Mouse (Mus musculus) midbrain, embryonic 14.5 days (tissue): Measurements from ENCODE around the gene Vmac. TPM values are rescaled to one million over a fixed set of nuclear protein-coding genes. Genes with fewer than 3 reads are reported as not detected.

Experiments used
- ATAC-seq: fragments of 200-750 bp; cut with Nextera tagmentation; 2 replicates; pipeline ENCODE4 v1.8.0; 2017; ENCODE audit warnings: moderate number of reproducible peaks, moderate library complexity; ENCODE audit not compliant: low FRiP score, low TSS enrichment
- DNase-seq: peaks from one replicate; pipeline ENCODE4 v3.0.0-alpha.2; 2015
- H3K27ac ChIP-seq: fragments of 300-500 bp; sonication (generic); replicated peaks from 2 replicates; pipeline ENCODE4 v1.5.1; 2014; ENCODE audit warnings: mild to moderate bottlenecking, low read depth, low read length, moderate library complexity
- H3K27me3 ChIP-seq: fragments of 300-500 bp; sonication (generic); 2 replicates; pipeline ENCODE4 v1.6.1; 2014; ENCODE audit warnings: low read length, control low read depth, mixed read lengths; ENCODE audit not compliant: control insufficient read depth, insufficient read depth
- H3K36me3 ChIP-seq: fragments of 300-500 bp; sonication (generic); 2 replicates; pipeline ENCODE4 v1.6.1; 2014; ENCODE audit warnings: low read length, control low read depth; ENCODE audit not compliant: control insufficient read depth, insufficient read depth
- H3K4me1 ChIP-seq: fragments of 300-500 bp; sonication (generic); 2 replicates; pipeline ENCODE4 v1.6.1; 2014; ENCODE audit warnings: mild to moderate bottlenecking, antibody characterized with exemption, low read length, control low read depth; ENCODE audit not compliant: control insufficient read depth, insufficient read depth
- H3K4me2 ChIP-seq: fragments of 300-500 bp; sonication (generic); 2 replicates; pipeline ENCODE4 v1.6.1; 2014; ENCODE audit warnings: mild to moderate bottlenecking, low read length, moderate library complexity
- H3K4me3 ChIP-seq: fragments of 300-500 bp; sonication (generic); replicated peaks from 2 replicates; pipeline ENCODE4 v1.5.1; 2014; ENCODE audit warnings: low read depth, low read length
- H3K9ac ChIP-seq: fragments of 300-500 bp; sonication (generic); replicated peaks from 2 replicates; pipeline ENCODE4 v1.6.1; 2014; ENCODE audit warnings: mild to moderate bottlenecking, low read length, moderate library complexity
- H3K9me3 ChIP-seq: fragments of 300-500 bp; sonication (generic); 2 replicates; pipeline ENCODE4 v1.6.1; 2016; ENCODE audit warnings: low read length, control low read depth, mixed read lengths; ENCODE audit not compliant: control insufficient read depth
- WGBS: fragments of 180-500 bp; shearing (Covaris S2); extraction: QIAGEN DNeasy Blood & Tissue Kit; methylation state at CpG from one replicate; pipeline ENCODE4 v1.1.7; 2014; 5-methylcytosine and 5-hydroxymethylcytosine counted together
- polyA plus RNA-seq: library from polyadenylated mRNA; unstranded; fragments of >200 nt; fragmentation: Nextera tagmentation; extraction: Ambion mirVana; gene quantifications from 2 replicates; pipeline ENCODE4 v1.2.1, GENCODE M21; 2014

Vmac gene
- polyA plus RNA-seq, 1 experiment from 2014 or later: 18.5 TPM

DNA sequence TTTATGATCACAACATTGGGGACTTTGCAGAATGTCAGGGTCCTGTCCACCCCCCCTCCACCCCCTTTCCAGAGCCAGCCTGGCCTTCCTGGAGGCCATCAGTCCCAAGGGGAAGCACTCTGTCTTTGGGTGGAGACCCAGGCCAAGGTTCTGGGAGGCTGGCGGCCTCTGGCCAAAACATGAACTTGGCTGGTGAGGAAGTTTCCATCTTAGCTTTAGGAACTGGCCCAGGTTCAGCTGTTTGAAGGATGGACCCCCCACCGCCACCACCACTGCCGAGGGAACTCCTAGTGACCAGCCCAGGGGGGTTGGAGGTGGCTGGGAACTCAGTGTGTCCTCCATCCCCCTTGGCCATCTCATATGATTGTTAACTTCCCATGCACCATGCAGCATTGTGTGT, 43.3 kb upstream of the Vmac start:
- no peaks in the 10 kb centered on the region for H3K36me3 ChIP-seq
- H3K9me3 ChIP-seq: no peaks in the 10 kb centered on the region
- H3K4me3 ChIP-seq: no peak overlapping the region
- ATAC-seq: no peak
- H3K27ac ChIP-seq: peak overlapping the region; percentile 94; the same call in 1 of the 2 replicates
- 55% methylated on average over 3 of the region's 3 CpGs for WGBS
- peaks cover 31% of the 10 kb centered on the region for H3K4me1 ChIP-seq
- H3K27me3 ChIP-seq: peaks cover 19% of the 10 kb centered on the region
- DNase-seq: no peak
- H3K9ac ChIP-seq: no peak overlapping the region
- H3K4me2 ChIP-seq: no peak overlapping the region

DNA sequence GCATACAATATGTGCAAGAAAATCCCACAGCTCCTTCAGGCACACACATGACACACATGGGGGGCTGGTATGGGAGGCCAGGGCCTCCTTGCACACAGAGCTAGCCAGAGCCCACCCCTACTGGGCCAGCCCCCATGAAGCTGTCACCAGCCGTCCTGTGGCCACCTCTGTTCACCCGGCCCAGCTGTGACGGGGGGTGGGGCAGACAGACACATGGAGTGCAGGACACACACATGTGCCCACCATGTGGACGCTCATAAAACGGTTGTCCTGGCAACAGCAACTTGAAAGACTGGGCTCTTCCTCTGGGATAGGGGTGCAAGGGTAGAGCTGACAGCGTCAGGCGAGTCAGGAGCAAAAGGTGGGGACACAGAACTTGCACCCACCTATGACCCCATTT, 41.4 kb upstream of the Vmac start:
- DNase-seq (no peak), ATAC-seq (no peak)
- WGBS: 53% methylated on average over 7 of the region's 7 CpGs
- Histone ChIP-seq H3K4me3 (no peak overlapping the region), H3K9ac (no peak overlapping the region), H3K36me3 (no peaks in the 10 kb centered on the region), H3K4me2 (no peak overlapping the region), H3K27me3 (peaks cover 37% of the 10 kb centered on the region), H3K27ac (no peak overlapping the region), H3K4me1 (peaks cover 25% of the 10 kb centered on the region), H3K9me3 (no peaks in the 10 kb centered on the region)

DNA sequence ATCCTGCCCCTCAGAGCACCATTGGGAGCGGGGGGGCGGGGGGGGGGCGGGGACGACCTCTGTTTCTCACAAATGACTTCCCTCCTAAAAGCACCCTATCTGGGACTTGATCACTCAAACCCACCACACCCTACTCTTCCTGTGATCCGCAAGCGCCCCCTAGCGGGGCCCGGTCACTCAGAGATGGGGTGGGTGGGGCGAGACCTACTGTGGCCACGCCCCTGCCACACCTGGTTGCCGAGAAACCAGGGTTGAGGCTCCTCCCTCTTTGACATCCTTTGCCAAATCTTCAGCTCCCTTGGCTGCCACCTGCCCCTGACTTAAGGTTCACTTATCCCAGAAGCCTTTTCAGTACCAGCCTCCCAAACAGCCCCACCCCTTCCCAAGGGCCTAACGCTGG, 40.3 kb upstream of the Vmac start:
- Histone ChIP-seq H3K27me3 (peaks cover 48% of the 10 kb centered on the region), H3K36me3 (no peaks in the 10 kb centered on the region), H3K9ac (no peak overlapping the region), H3K4me3 (no peak overlapping the region), H3K27ac (no peak overlapping the region), H3K9me3 (no peaks in the 10 kb centered on the region), H3K4me1 (peaks cover 24% of the 10 kb centered on the region), H3K4me2 (no peak overlapping the region)
- DNase-seq (peak; percentile 53), ATAC-seq (no peak)
- WGBS: 6% methylated on average over 12 of the region's 12 CpGs

DNA sequence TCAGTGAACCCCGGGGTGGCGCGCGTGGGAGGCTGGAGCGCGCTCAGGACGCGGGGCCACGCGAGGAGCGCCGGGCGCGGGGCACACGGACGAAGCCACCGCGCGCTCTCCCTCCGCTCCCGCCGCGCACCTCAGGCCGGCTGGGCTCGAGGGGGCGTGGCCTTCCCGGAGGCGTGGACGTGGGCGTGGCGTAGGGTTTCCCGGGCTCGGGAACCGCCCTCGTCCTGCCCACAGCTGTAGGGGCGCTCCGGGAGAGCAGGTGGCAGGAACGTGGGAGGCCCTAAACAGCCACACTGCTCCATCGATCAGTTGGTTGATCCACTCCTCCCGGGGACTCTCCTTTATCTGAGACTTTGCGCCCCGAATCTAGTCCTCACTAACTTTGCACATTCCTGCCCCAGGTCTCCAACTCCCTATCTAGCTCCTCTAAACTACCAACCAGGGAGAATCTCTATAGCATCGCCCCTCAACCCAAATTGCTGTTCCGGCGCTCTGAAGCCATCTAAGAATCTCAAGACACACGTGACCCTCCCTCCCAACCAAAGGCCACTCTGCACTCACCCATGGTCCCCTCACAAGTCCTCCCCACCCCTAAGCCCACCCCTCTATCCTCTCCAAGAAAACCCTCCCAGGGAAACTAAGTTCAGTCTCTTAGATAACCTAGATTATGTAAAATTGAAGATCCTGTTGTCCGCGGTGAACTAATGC, 39.7 kb upstream of the Vmac start, which contains the start of gene Nrtn:
Gene Nrtn, minus strand, starts transcription at position 115 of the 708 bp plus-strand sequence.
- 1% methylated on average over 48 of the region's 48 CpGs for WGBS
- ATAC-seq (peak; percentile 19; the same call in 1 of the 2 replicates), DNase-seq (peak; percentile 83)
- H3K36me3 ChIP-seq: no peaks in the 10 kb centered on the region
- peak within 1 kb of the TSS; percentile 38 for H3K4me3 ChIP-seq
- peak within 1 kb of the TSS; percentile 72 for H3K4me2 ChIP-seq
- H3K9me3 ChIP-seq: no peaks in the 10 kb centered on the region
- H3K4me1 ChIP-seq: peaks cover 19% of the 10 kb centered on the region
- no peak within 1 kb of the TSS for H3K27ac ChIP-seq
- peaks cover 54% of the 10 kb centered on the region for H3K27me3 ChIP-seq
- H3K9ac ChIP-seq: peak within 1 kb of the TSS; percentile 45

DNA sequence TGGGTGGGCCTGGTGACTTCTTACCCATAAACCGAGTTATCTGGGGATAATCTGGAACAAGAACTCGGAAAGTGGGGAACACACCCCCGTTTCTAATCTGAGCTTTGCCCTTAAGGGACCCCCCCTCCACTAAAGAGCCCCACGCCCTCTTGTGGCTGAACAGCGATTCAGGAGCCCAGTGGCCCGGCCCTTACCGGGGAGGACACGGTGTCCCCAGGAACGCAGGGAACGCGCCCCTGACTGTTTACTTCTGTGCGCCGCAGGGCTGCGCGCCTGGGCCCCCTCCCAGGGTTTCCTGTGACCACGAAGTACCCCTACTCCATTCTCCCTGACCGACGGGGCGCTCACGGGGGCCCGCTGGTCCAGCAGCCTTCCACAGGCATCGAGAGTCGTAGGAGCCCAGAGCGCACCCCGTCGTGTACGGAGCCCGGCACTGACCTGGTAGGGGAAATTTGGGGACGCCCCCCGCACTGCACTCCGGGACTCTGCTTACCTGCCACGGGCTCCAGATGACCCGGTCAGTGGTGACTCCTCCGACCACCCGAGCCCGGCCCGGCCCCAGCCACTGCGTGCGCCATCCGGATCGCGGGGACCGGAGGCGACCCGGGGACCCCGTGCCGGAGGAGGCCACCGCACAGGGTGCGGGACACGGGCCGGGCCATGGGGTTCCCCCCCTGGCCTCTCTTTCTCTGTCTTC, 39.0 kb upstream of the Vmac start:
- DNase-seq: peak; percentile 20
- 2% methylated on average over 51 of the region's 51 CpGs for WGBS
- peaks cover 14% of the 10 kb centered on the region; the same call in 1 of the 2 replicates for H3K4me1 ChIP-seq
- H3K36me3 ChIP-seq: no peaks in the 10 kb centered on the region
- no peaks in the 10 kb centered on the region for H3K9me3 ChIP-seq
- peak overlapping the region; percentile 38 for H3K4me3 ChIP-seq
- no peak overlapping the region for H3K27ac ChIP-seq
- peak overlapping the region; percentile 45 for H3K9ac ChIP-seq
- 0 out of 2 replicates have a peak, but pooled peaks have one; percentile 4 for ATAC-seq
- peaks cover 60% of the 10 kb centered on the region for H3K27me3 ChIP-seq
- peak overlapping the region; percentile 72 for H3K4me2 ChIP-seq

DNA sequence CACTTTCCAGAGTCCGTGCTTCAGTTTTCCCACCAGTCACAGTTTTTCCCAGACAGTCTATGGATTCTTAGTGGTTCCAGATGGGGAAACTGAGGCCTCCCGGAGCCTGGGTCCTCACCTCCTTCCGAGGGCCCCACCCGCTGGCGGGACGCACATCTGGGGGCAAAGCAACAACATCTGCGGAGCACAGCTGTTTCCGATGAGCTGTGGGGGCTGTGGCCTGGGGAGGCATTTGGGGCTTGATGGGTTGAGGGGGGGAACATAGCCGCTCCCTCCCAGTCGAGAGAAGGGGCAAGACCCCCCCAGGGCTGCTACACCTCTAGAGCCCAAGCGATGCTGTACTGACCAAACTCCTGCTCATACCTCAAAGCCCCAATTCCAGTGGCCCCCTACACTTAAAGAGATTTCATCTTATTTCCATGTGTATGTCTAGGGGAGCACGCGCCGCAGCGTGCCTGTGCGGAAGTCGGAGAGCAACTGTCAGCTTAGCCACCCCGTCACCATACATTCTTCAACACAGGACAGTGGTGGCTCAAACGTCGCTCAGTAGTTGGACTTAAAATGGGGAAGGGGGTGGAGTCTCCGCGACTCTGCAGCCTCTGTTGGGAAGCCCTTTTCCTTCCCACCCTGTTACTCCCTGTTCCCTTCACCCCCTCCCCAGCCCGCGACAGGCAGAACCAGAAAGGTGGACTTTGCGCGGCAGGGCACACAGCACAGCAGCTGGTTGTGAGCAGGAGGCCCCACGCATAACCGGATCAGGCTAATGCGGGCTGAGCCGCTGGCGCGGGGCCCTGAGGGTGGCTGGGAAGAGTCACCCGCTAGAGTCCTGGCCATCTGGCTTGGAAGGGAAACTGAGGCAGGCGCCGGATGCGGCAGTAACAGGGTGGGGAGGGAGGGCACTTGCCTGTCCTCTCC, 36.7 kb upstream of the Vmac start:
- Histone ChIP-seq H3K9me3 (no peaks in the 10 kb centered on the region), H3K27me3 (peaks cover 69% of the 10 kb centered on the region), H3K9ac (no peak overlapping the region), H3K27ac (no peak overlapping the region), H3K4me1 (peaks cover 8% of the 10 kb centered on the region; the same call in 1 of the 2 replicates), H3K4me3 (no peak overlapping the region), H3K4me2 (no peak overlapping the region), H3K36me3 (no peaks in the 10 kb centered on the region)
- no peak for DNase-seq
- 17% methylated on average over 36 of the region's 36 CpGs for WGBS
- ATAC-seq: no peak

DNA sequence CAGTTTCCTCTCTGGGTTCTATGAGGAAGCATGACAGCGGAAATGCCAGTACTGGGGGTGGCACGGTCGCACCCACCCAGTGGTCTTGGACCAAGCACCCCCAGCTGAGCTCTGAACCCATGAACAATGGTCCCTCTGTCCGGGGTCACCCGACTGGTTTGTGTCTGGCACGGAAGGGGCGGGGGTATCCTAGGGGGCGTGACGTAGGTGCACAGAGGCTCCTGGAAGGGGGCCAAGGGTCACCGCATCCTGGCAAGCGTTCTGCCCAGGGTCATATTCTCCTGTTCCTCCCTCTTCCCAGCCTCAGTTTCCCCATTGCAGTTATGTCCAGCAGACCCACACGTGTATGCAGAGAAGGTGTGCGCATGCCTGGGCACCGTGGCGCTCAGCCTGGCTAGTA, 35.6 kb upstream of the Vmac start:
- no peak overlapping the region for H3K4me2 ChIP-seq
- no peaks in the 10 kb centered on the region for H3K9me3 ChIP-seq
- H3K27me3 ChIP-seq: peaks cover 69% of the 10 kb centered on the region
- no peaks in the 10 kb centered on the region for H3K36me3 ChIP-seq
- ATAC-seq: no peak
- peaks cover 8% of the 10 kb centered on the region; the same call in 1 of the 2 replicates for H3K4me1 ChIP-seq
- DNase-seq: no peak
- no peak overlapping the region for H3K9ac ChIP-seq
- H3K27ac ChIP-seq: no peak overlapping the region
- H3K4me3 ChIP-seq: no peak overlapping the region
- 25% methylated on average over 15 of the region's 15 CpGs for WGBS

DNA sequence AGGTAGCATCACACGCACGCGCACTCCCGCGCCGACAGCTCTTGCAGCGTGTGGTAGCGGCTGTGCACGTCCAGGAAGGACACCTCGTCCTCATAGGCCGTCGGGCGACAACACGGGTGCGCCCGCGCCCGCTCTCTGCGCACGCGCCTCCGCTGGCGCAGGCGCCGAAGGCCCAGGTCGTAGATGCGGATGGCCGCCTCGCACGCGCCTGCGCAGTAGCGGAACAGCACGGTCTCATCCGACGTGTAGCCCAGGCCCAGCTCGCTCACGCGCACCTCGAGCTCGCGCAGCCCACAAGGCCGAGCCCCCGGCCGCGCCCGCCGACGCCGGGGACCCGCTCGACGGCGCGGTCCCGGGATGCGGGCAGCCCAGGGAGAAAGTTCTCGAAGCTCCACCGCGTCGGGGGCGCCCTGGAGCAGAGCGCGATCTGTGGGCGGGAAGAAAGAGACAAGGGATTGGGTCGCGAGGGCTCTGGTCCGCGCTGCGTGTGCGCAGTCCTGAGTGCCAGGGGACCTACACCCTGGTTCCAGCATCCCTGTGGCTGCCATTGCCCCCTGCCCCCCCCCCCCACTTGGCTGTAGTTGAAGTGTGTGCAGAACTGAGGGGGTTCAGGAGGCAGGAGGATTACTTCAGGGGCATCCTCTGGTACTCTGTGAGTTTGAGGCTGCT, 33.7 kb upstream of the Vmac start:
- H3K36me3 ChIP-seq: no peaks in the 10 kb centered on the region
- no peaks in the 10 kb centered on the region for H3K4me1 ChIP-seq
- no peak overlapping the region for H3K9ac ChIP-seq
- peak; percentile 88 for DNase-seq
- WGBS: 22% methylated on average over 71 of the region's 71 CpGs
- H3K27me3 ChIP-seq: peaks cover 55% of the 10 kb centered on the region
- H3K4me2 ChIP-seq: peak overlapping the region; percentile 46
- ATAC-seq: peak; percentile 69
- H3K27ac ChIP-seq: no peak overlapping the region
- H3K4me3 ChIP-seq: peak overlapping the region; percentile 29
- H3K9me3 ChIP-seq: no peaks in the 10 kb centered on the region
